Mouse (Mus musculus): ENCODE data around the gene Zfp28.

Gene Zfp28

GRCm38 (mm10) chr7:6410043-6410442 lies 26.9 kb downstream of the Zfp28 start, which contains the start of gene Gm20715:
TSS of gene Gm20715 (plus strand) at chr7:6410277.
- DNase-seq (ENCODE audit: low spot score): peak; percentile 90

GRCm38 (mm10) chr7:6414626-6415441 lies 31.7 kb downstream of the Zfp28 start:
- DNase-seq (ENCODE audit: low spot score): no peak

GRCm38 (mm10) chr7:6415442-6415787 lies 32.3 kb downstream of the Zfp28 start:
- DNase-seq (ENCODE audit: low spot score): no peak

GRCm38 (mm10) chr7:6419894-6420293 lies 36.8 kb downstream of the Zfp28 start:
- no peak for DNase-seq (ENCODE audit: low spot score)

- DNase-seq (ENCODE audit: low spot score): no peak
These were observed 46.3 kb downstream of the Zfp28 start for GRCm38 (mm10) chr7:6429381-6429780.

- no peak for DNase-seq (ENCODE audit: low spot score)
These were observed 47.2 kb downstream of the Zfp28 start for GRCm38 (mm10) chr7:6430342-6430741.

GRCm38 (mm10) chr7:6438388-6438787 lies 55.3 kb downstream of the Zfp28 start, which contains the start of gene Olfr1344:
TSS of gene Olfr1344 (plus strand) at chr7:6438688.
- DNase-seq (ENCODE audit: low spot score): no peak

GRCm38 (mm10) chr7:6441173-6441572 lies 58.1 kb downstream of the Zfp28 start:
- no peak for DNase-seq (ENCODE audit: low spot score)
